Comparison of ENCODE assay signal across 9 mouse cellular contexts in genomic region chr4:65477106-65477505, GRCm38 (mm10).
A peak's percentile ranks its signal among the peaks of the same experiment; 100 is the strongest.
DNase-seq lines count a peak whose midpoint lies in the region; ATAC-seq and TF ChIP-seq lines count a peak whose summit lies in the region.
"Had no signal": no experiment of that assay in that cellular context is flagged by ENCODE, and none has a peak within 500 bp of the region (broad histone marks: within the 10 kb centered on the region; RNA-seq: fewer than 3 reads in every experiment).

No protein-coding gene starts in this region.

- no peak overlapping the region for H3K9ac ChIP-seq in midbrain, embryonic 16.5 days (ENCODE audit: low read depth, low read length)

- no peaks in the 10 kb centered on the region for H3K27me3 ChIP-seq in midbrain, embryonic 10.5 days (ENCODE audit: low read depth, poor library complexity, severe bottlenecking)
- no peaks in the 10 kb centered on the region for H3K27me3 ChIP-seq in midbrain, embryonic 16.5 days (ENCODE audit: control insufficient read depth, insufficient read depth, low read depth, low read length)

- H3K9me3 ChIP-seq in midbrain, embryonic 10.5 days (replicated peaks) = no peaks in the 10 kb centered on the region
- no peaks in the 10 kb centered on the region for H3K9me3 ChIP-seq in midbrain, embryonic 16.5 days (replicated peaks; ENCODE audit: control insufficient read depth, low read length, poor library complexity, severe bottlenecking)

- TF ChIP-seq CTCF in left cerebral cortex, adult 2 months (IDR thresholded peaks at IDR 0.05) = no peak

- intact Hi-C loops in left cerebral cortex, adult 2 months (cut with DNase I) = loop anchor here (5.0 to 10.0 kb wide), 2 partner anchors 155 to 232 kb away; no protein-coding TSS in a partner anchor

- no peak overlapping the region for H3K4me2 ChIP-seq in midbrain, embryonic 16.5 days (ENCODE audit: low read length)

- peaks cover 22% of the 10 kb centered on the region for H3K4me1 ChIP-seq in midbrain, embryonic 10.5 days
- H3K4me1 ChIP-seq in midbrain, embryonic 16.5 days (ENCODE audit: control insufficient read depth, insufficient read depth, low read length) = no peaks in the 10 kb centered on the region

- H3K36me3 ChIP-seq in midbrain, embryonic 10.5 days = no peaks in the 10 kb centered on the region
- H3K36me3 ChIP-seq in midbrain, embryonic 16.5 days (ENCODE audit: control insufficient read depth, insufficient read depth, low read length) = no peaks in the 10 kb centered on the region

- 19% methylated on average over 6 of the region's 6 CpGs for WGBS in midbrain, embryonic 10.5 days
- 19% methylated on average over 6 of the region's 6 CpGs for WGBS in midbrain, embryonic 16.5 days

- ATAC-seq in midbrain, embryonic 16.5 days = no peak
- no peak for ATAC-seq in megakaryocyte progenitor cell, adult 5-6 weeks (replicated peaks; ENCODE audit: poor library complexity)

- no peak overlapping the region for H3K4me3 ChIP-seq in midbrain, embryonic 10.5 days
- H3K4me3 ChIP-seq in midbrain, embryonic 16.5 days (ENCODE audit: low read depth, low read length) = no peak overlapping the region
- no peak overlapping the region for H3K4me3 ChIP-seq in left cerebral cortex, adult 2 months

- DNase-seq in midbrain, embryonic 10.5 days (ENCODE audit: low spot score) = peak; percentile 23
- DNase-seq in embryo, embryonic 9.5 days (ENCODE audit: extremely low spot score) = peak; percentile 15
- peak; percentile 70 for DNase-seq in heart, adult 8-10 months (ENCODE audit: low spot score)
- DNase-seq in left cerebral cortex, adult 2 months (ENCODE audit: extremely low spot score in 1 of 2, low spot score in 2 of 2) = peak; percentile 28 to 58
- DNase-seq in ovary, adult 18-20 months (ENCODE audit: low spot score) = peak; percentile 51
- no peak for DNase-seq in thymus, postnatal 10 days (ENCODE audit: low spot score in 2 of 2)

- peak overlapping the region; percentile 63 for H3K27ac ChIP-seq in midbrain, embryonic 10.5 days (replicated peaks)
- no peak overlapping the region for H3K27ac ChIP-seq in midbrain, embryonic 16.5 days (ENCODE audit: low read length)
- peak overlapping the region; percentile 71 for H3K27ac ChIP-seq in left cerebral cortex, adult 2 months
- H3K27ac ChIP-seq: macrophage had no signal

Comparison
In these comparisons a context has a peak if more than half of its experiments do, and no peak if none do; other contexts are left out.
1. DNase-seq: peak in midbrain, embryonic 10.5 days (single experiment), embryo, embryonic 9.5 days (single experiment), heart, adult 8-10 months (single experiment), left cerebral cortex, adult 2 months (2 of 2) and ovary, adult 18-20 months (single experiment); none in thymus, postnatal 10 days (0 of 2).